Mouse (Mus musculus) cerebellum, adult 2 months (tissue): ENCODE measurements around the gene Rpl19. TPM values are rescaled to one million over a fixed set of nuclear protein-coding genes. Genes with fewer than 3 reads are reported as not detected.

Source experiments
- DNase-seq, 2 experiments: peaks; one replicate each; pipeline ENCODE4 v3.0.0; 2021
- H3K27ac ChIP-seq: fragments of 200-500 bp; 2 replicates; pipeline ENCODE4 v1.5.1; 2012; ENCODE audit warnings: low read length, control low read depth, inconsistent platforms; ENCODE audit not compliant: insufficient read depth
- H3K27me3 ChIP-seq: fragments of 200-500 bp; 2 replicates; pipeline ENCODE4 v1.6.1; 2012; ENCODE audit warnings: inconsistent platforms, mild to moderate bottlenecking, low read length, moderate library complexity; ENCODE audit not compliant: control insufficient read depth, insufficient read depth
- H3K4me1 ChIP-seq: fragments of 200-500 bp; 2 replicates; pipeline ENCODE4 v1.6.1; 2011; ENCODE audit warnings: low read length; ENCODE audit not compliant: control insufficient read depth, insufficient read depth
- H3K4me3 ChIP-seq: fragments of 200-500 bp; replicated peaks from 2 replicates; pipeline ENCODE3; 2011; ENCODE audit warnings: mild to moderate bottlenecking, low read depth, low read length, control low read depth; ENCODE audit not compliant: insufficient read depth
- CTCF ChIP-seq: fragments of 200-500 bp; IDR thresholded peaks from 2 replicates; pipeline ENCODE4 v1.5.1; 2011; ENCODE audit warnings: low read depth, mild to moderate bottlenecking, control low read depth, low read length, moderate library complexity, borderline replicate concordance; ENCODE audit not compliant: insufficient read depth
- POLR2A ChIP-seq: fragments of 200-500 bp; IDR thresholded peaks from 2 replicates; pipeline ENCODE4 v1.6.1; 2011; ENCODE audit warnings: low read length, control low read depth, borderline replicate concordance; ENCODE audit not compliant: insufficient read depth
- WGBS: fragments of 180-500 bp; shearing (Covaris S2); methylation state at CpG from one replicate; pipeline ENCODE4 v1.1.7; 2018; 5-methylcytosine and 5-hydroxymethylcytosine counted together
- polyA plus RNA-seq: library from polyadenylated mRNA; depleted of rRNA; stranded (reverse); fragments of >200 nt; gene quantifications from 2 replicates; pipeline ENCODE4 v1.2.3, GENCODE M21; 2012

Rpl19 gene
- polyA plus RNA-seq, 1 experiment: 786 TPM

DNA sequence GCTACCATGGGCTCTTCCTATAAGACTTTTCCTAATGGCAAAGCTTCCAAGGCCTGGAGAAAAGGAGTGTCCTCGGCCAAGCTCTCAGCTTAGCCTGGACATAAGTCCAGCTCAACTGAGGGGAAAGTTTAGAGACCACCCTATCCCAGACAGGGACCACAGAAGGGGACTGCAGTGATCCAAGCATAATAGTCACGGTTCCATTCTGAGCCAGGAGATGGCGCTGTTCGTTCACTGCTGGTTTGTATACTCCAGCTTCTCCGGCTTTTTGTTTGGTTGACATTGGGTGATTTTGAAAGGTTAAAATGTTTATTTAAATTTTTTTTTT, 4.9 kb downstream of the Rpl19 start:
- H3K4me1 ChIP-seq: peaks cover 6% of the 10 kb centered on the region; the same call in 1 of the 2 replicates
- 4% methylated on average over 5 of the region's 5 CpGs for WGBS
- no peak overlapping the region for H3K27ac ChIP-seq
- peak; percentile 65 to 83 for DNase-seq
- no peak overlapping the region for H3K4me3 ChIP-seq
- H3K27me3 ChIP-seq: no peaks in the 10 kb centered on the region
- TF ChIP-seq POLR2A: no peak
- peak; percentile 91 for TF ChIP-seq CTCF

DNA sequence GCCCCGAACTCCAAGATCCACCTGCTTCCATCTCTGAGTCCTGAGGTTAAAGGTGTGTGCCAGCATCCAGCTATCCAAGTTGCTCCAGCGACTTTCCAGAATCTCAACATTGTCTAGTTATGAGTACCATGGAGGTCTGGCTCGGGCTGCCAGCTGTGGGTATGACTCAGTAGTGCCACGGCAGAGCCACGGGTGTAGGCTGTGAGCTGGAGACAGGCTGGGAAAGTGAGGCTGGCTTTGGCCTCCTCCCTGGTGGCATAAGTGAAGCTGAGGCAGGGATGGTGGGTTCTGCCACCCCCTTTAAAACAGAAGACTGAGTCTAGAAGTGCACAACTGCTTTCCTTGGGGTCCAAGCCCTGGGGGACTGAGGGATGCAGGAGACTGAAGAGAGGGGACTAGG, 7.6 kb downstream of the Rpl19 start:
- Histone ChIP-seq H3K27ac (no peak overlapping the region), H3K27me3 (no peaks in the 10 kb centered on the region), H3K4me1 (peaks cover 10% of the 10 kb centered on the region), H3K4me3 (no peak overlapping the region)
- WGBS: 58% methylated on average over 5 of the region's 5 CpGs
- TF ChIP-seq POLR2A: no peak
- TF ChIP-seq CTCF: no peak
- peak in 1 of 2 experiments; percentile 11 for DNase-seq

DNA sequence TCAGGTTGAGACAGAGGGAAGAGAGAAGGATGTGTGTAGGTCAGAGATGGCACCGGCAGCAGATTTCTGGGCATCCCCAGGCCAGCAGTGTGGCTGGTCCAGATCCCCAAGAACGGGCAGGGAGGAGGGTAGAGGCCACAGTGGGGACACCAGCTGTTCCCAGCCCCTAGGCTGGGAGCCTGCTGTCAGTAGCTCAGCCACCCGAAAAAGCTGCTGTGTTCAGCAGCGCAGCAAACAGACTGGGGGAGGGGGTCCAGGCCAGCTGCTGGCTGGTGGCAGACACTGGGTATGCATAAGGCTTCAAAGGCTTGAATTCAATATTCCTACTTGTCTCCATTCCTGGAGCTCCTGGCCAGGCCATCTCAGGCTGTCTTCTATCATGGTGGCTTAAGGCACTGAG, 8.3 kb downstream of the Rpl19 start:
- peak in 1 of 2 experiments; percentile 23 for DNase-seq

DNA sequence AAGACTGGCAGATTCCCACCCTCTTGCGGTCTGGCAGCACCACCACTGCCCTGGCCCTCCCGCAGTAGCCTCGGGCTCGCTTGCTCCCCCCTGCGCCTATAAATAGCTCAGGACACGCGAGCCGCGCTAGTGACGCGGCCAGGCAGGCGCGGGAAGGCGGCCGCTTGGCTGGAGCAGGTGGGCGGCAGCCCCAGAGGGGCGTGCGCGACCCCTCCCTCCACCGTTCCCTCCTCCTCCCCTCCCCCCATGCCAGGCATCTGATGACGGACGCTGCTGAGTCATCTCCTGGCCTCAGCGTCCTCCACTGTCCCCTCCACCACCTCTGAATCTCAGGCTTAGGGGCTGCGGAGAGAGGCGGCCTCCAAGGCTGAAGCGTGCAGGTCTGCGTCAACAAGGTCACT, 9.5 kb downstream of the Rpl19 start:
- peak overlapping the region; percentile 58 for H3K4me3 ChIP-seq
- peak; percentile 80 to 83 for DNase-seq
- under 1% methylated on average over 27 of the region's 27 CpGs for WGBS
- peaks cover 10% of the 10 kb centered on the region for H3K4me1 ChIP-seq
- H3K27me3 ChIP-seq: no peaks in the 10 kb centered on the region
- H3K27ac ChIP-seq: peak overlapping the region; percentile 83
- TF ChIP-seq POLR2A: peak; percentile 55; the same call in 1 of the 2 replicates
- no peak for TF ChIP-seq CTCF

More for the DNA sequence above, 8.3 kb downstream of the Rpl19 start:
- no peak for TF ChIP-seq POLR2A
- TF ChIP-seq CTCF: no peak
- no peak overlapping the region for H3K4me3 ChIP-seq
- no peaks in the 10 kb centered on the region for H3K27me3 ChIP-seq
- 51% methylated on average over 4 of the region's 4 CpGs for WGBS
- H3K27ac ChIP-seq: no peak overlapping the region
- H3K4me1 ChIP-seq: peaks cover 10% of the 10 kb centered on the region

DNA sequence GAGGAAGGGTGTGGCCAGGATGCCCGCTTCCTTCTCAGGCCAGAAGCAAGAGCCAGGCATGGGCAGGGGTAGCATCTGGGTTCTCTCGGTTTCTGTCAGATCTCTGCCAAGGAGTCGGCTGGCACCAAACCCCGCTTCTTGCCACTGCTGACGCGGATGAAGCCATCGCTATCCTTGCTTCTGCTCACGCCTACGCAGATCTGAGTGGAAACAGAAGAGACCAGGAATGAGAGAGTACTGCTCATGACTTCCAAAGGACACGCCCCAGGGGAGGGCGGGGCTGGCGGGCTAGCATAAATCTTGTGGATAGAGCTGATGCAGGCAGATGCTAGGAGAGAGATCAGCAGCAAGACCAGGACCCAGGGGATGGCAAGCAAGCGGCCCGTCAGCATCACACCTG, 11.4 kb downstream of the Rpl19 start:
- 30% methylated on average over 14 of the region's 14 CpGs for WGBS
- no peaks in the 10 kb centered on the region for H3K27me3 ChIP-seq
- peak; percentile 50 to 53 for DNase-seq
- H3K27ac ChIP-seq: no peak overlapping the region
- H3K4me1 ChIP-seq: peaks cover 10% of the 10 kb centered on the region
- no peak for TF ChIP-seq POLR2A
- no peak for TF ChIP-seq CTCF
- no peak overlapping the region for H3K4me3 ChIP-seq

DNA sequence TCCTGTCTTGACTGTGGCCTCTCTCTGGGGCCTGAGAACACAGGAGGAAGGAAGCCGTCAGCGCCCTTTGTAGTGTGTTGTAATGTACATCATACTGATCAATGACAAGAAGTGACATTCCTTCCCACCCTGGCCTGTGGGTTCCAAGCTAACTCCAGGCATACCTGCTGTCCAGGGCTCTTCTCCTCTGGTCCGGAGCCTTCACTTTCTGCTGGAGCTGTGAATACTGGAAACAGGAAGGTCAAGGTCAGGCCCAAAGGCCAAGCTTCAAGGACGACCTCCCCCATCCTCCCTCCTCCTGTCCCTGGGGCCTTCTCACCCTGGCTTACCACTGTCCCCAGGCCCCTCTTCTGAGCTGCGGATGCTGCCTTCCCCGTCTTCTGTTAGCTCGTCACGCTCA, 14.5 kb downstream of the Rpl19 start:
- 90% methylated on average over 8 of the region's 8 CpGs for WGBS
- H3K4me3 ChIP-seq: no peak overlapping the region
- no peak for DNase-seq

DNA sequence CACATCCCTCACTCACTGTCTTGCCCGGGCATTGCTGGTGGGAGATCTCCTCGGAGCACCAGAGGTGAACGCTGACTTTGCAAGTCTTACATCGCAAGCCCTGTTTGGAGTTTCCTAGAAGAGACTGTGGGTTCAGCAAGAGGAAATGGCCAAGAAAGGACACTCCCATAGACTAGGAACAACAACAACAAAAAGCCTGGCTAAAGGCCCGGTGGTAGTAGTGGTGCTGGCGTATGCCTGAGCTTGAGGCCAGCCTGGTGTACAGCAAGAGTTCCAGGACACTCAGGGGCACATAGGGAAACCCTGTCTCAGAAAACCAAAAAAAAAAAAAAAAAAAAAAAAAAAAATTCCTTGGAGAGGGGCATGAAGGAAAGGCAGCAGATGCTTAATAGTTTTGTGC, 16.2 kb downstream of the Rpl19 start:
- H3K27me3 ChIP-seq: no peaks in the 10 kb centered on the region
- TF ChIP-seq POLR2A (no peak), CTCF (no peak)
- H3K27ac ChIP-seq: no peak overlapping the region
- 72% methylated on average over 6 of the region's 6 CpGs for WGBS
- H3K4me1 ChIP-seq: peaks cover 12% of the 10 kb centered on the region
- DNase-seq: peak in 1 of 2 experiments; percentile 15
- no peak overlapping the region for H3K4me3 ChIP-seq

More for the DNA sequence above, 14.5 kb downstream of the Rpl19 start:
- no peaks in the 10 kb centered on the region for H3K27me3 ChIP-seq
- peaks cover 6% of the 10 kb centered on the region for H3K4me1 ChIP-seq
- H3K27ac ChIP-seq: no peak overlapping the region
- TF ChIP-seq POLR2A (no peak), CTCF (no peak)

DNA sequence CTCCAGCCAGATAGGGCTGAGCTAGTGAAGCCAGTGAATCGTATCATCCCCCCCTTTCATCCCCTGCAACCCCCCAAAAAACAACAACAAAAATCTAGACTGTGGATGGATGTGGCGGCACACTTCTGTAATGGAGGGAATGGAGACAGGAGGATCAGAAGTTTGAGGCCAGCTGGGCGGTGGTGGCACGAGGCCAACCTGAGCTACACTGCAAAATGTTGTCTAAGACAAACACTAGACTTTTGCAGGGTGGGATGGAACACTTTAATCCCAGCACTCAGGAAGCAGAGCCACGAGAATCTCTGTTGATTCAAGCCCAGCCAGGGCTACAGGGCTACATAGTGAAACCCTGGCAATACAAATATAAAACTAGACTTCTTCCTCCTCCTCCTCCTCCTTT, 17.6 kb downstream of the Rpl19 start:
- peaks cover 20% of the 10 kb centered on the region for H3K4me1 ChIP-seq
- peak in 1 of 2 experiments; percentile 44 for DNase-seq
- no peak overlapping the region for H3K27ac ChIP-seq
- no peak for TF ChIP-seq CTCF
- no peak for TF ChIP-seq POLR2A
- 51% methylated on average over 5 of the region's 5 CpGs for WGBS
- H3K27me3 ChIP-seq: no peaks in the 10 kb centered on the region
- H3K4me3 ChIP-seq: no peak overlapping the region

DNA sequence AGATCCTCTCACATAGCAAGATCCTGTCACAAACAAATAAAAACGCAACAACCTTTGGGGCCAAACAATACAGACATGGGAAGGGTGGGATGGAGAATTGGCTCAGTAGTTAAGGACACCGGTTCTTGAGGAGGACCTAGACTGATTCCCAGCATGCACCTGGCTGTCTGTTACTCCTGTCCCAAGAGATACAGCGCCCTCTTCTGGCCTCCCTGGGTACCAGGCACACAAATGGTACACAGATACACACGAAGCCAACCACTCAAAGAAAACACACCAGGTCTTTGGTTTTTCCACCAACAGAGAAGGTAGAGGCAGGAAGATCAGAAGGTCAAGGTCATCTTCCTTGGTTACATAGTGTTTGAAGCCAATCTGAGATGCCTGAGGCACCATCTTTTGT, 19.1 kb downstream of the Rpl19 start:
- 69% methylated on average over 4 of the region's 4 CpGs for WGBS
- TF ChIP-seq POLR2A: no peak
- no peak for TF ChIP-seq CTCF
- Histone ChIP-seq H3K4me1 (peaks cover 20% of the 10 kb centered on the region), H3K4me3 (no peak overlapping the region), H3K27me3 (no peaks in the 10 kb centered on the region), H3K27ac (no peak overlapping the region)
- peak in 1 of 2 experiments; percentile 11 for DNase-seq
